Mouse (Mus musculus): ENCODE data around the gene Gnb1l. TPM values are rescaled to one million over a fixed set of nuclear protein-coding genes. Genes with fewer than 3 reads are reported as not detected.

Gene Gnb1l
- polyA plus RNA-seq, 1 experiment, result 6.6 TPM

DNA sequence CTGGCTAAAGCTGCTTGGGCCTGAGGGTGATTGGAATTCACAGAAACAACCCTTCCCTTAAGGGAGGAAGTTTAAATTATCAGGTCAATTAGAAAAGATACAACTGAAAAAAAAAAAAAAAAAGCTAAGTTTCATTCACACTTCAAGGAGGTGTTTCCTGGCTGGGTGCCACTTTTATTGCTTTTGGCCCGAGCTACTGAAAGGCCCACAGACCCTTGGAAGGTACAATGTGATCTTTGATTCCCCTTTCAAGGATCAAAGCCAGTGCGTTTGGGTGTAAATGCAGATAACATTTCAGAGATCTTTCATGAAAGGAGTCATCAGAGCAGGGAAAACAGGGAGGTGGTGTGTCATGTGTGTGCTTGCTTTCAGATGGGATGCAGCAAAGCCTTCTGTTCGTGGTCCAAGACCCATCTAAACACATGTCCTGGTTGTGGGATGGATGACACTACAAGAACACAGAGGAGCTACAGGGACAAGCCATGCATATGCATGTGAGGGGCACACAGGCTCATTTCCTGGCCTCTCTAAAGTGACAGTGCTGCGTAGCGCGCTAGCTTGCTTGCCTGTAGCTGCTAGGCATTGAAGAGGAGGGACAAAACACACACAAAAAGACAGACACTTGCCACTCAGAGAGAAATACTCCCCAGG is 523 bp upstream of the Gnb1l start:
- no peaks in the 10 kb centered on the region for H3K36me3 ChIP-seq (ENCODE audit: control insufficient read depth, insufficient read depth)

DNA sequence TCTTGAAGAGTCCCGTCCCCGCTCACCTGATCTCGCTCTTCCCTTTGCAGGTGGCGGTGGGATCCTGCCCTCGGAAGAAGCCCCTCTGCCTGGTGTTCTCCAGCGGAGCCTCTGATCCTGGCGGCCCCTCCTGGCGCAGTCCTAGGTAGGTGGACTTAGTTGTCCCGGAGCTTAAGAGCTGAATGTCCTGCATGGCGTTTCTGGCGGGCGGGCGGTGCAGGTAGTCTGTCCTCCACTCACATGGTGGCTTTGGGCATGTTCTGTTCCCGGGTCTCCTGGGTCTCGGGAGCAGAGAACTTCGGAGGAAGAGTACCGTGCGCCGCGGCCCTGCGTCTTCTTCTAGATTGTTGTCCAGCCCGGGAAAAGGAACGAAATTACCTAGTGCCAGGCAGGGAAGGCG is 483 bp downstream of the Gnb1l start:
- H3K27me3 ChIP-seq (ENCODE audit: control insufficient read depth, insufficient read depth, insufficient read length), result no peaks in the 10 kb centered on the region
- peak overlapping the region; percentile 89 for H3K4me3 ChIP-seq
- no peaks in the 10 kb centered on the region for H3K36me3 ChIP-seq (ENCODE audit: control insufficient read depth, insufficient read depth)
- peaks cover 4% of the 10 kb centered on the region for H3K79me2 ChIP-seq (ENCODE audit: control insufficient read depth, insufficient read depth)
- H3ac ChIP-seq (ENCODE audit: control insufficient read depth, insufficient read length), result peak overlapping the region; percentile 76
- H3K4me2 ChIP-seq (ENCODE audit: low read depth), result peak overlapping the region; percentile 85
- TF ChIP-seq MYOG (IDR thresholded peaks at IDR 0.05; ENCODE audit: control insufficient read depth in 1 of 3, insufficient read depth in 1 of 3, insufficient read length in 2 of 3, low read depth in 2 of 3) (no peak), MAX (IDR thresholded peaks at IDR 0.05; ENCODE audit: low read depth) (no peak), POLR2AphosphoS2 (IDR thresholded peaks at IDR 0.05; ENCODE audit: insufficient read length, low read depth) (no peak), USF1 (IDR thresholded peaks at IDR 0.05; ENCODE audit: low read depth) (no peak), SRF (IDR thresholded peaks at IDR 0.05; ENCODE audit: control insufficient read depth, insufficient read length, low read depth) (no peak), CEBPB (IDR thresholded peaks at IDR 0.05; ENCODE audit: insufficient read depth, poor library complexity, severe bottlenecking) (no peak), TCF12 (IDR thresholded peaks at IDR 0.05; ENCODE audit: insufficient read depth, poor library complexity, severe bottlenecking) (no peak), POLR2A (IDR thresholded peaks at IDR 0.05; ENCODE audit: insufficient read length, low read depth) (no peak), REST (IDR thresholded peaks at IDR 0.05; ENCODE audit: insufficient read depth, insufficient read length) (no peak), E2F4 (IDR thresholded peaks at IDR 0.05; ENCODE audit: insufficient read depth) (no peak), TCF3 (IDR thresholded peaks at IDR 0.05; ENCODE audit: insufficient read length, low read depth) (no peak), MYOD1 (IDR thresholded peaks at IDR 0.05; ENCODE audit: control insufficient read depth in 1 of 3, insufficient read length in 2 of 3, low read depth in 2 of 3) (no peak)

More for the DNA sequence above, 523 bp upstream of the Gnb1l start:
- no peaks in the 10 kb centered on the region for H3K27me3 ChIP-seq (ENCODE audit: control insufficient read depth, insufficient read depth, insufficient read length)
- H3ac ChIP-seq (ENCODE audit: control insufficient read depth, insufficient read length), result peak overlapping the region; percentile 76
- H3K79me2 ChIP-seq (ENCODE audit: control insufficient read depth, insufficient read depth), result peaks cover 4% of the 10 kb centered on the region
- H3K4me2 ChIP-seq (ENCODE audit: low read depth), result peak overlapping the region; percentile 89
- TF ChIP-seq TCF12 (IDR thresholded peaks at IDR 0.05; ENCODE audit: insufficient read depth, poor library complexity, severe bottlenecking), result no peak
- no peak for TF ChIP-seq MYOD1 (IDR thresholded peaks at IDR 0.05; ENCODE audit: control insufficient read depth in 1 of 3, insufficient read length in 2 of 3, low read depth in 2 of 3)
- TF ChIP-seq POLR2AphosphoS2 (IDR thresholded peaks at IDR 0.05; ENCODE audit: insufficient read length, low read depth), result no peak
- no peak for TF ChIP-seq REST (IDR thresholded peaks at IDR 0.05; ENCODE audit: insufficient read depth, insufficient read length)
- no peak for TF ChIP-seq CEBPB (IDR thresholded peaks at IDR 0.05; ENCODE audit: insufficient read depth, poor library complexity, severe bottlenecking)
- TF ChIP-seq USF1 (IDR thresholded peaks at IDR 0.05; ENCODE audit: low read depth), result no peak
- TF ChIP-seq E2F4 (IDR thresholded peaks at IDR 0.05; ENCODE audit: insufficient read depth), result no peak
- no peak for TF ChIP-seq MYOG (IDR thresholded peaks at IDR 0.05; ENCODE audit: control insufficient read depth in 1 of 3, insufficient read depth in 1 of 3, insufficient read length in 2 of 3, low read depth in 2 of 3)
- TF ChIP-seq POLR2A (IDR thresholded peaks at IDR 0.05; ENCODE audit: insufficient read length, low read depth), result no peak
- peak overlapping the region; percentile 89 for H3K4me3 ChIP-seq

DNA sequence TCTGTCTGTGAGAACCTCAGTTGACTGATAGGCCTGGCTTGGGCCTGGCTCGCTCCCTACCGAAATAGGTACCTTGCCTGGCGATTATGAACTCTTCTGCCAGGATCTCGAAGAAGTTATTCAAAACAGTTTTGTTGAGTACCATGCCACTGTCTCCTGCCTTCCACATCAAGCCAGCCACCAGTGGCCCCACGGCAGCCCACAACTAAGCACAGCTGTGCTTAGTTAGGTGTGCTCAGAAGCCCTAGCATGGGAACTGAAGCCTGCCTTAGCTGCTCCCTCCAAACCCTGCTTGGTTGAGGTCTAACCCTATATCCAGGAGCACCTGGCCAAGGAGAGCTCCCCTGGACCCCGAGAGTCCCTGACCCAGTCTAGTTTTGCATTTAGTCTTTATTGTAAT is 3.0 kb downstream of the Gnb1l start:
- Histone ChIP-seq H3K4me3 (no peak overlapping the region), H3K4me2 (ENCODE audit: low read depth) (no peak overlapping the region), H3K36me3 (ENCODE audit: control insufficient read depth, insufficient read depth) (no peaks in the 10 kb centered on the region), H3K27me3 (ENCODE audit: control insufficient read depth, insufficient read depth, insufficient read length) (no peaks in the 10 kb centered on the region), H3ac (ENCODE audit: control insufficient read depth, insufficient read length) (no peak overlapping the region), H3K79me2 (ENCODE audit: control insufficient read depth, insufficient read depth) (peaks cover 4% of the 10 kb centered on the region)
- TF ChIP-seq POLR2A (IDR thresholded peaks at IDR 0.05; ENCODE audit: insufficient read length, low read depth), result no peak
- no peak for TF ChIP-seq TCF12 (IDR thresholded peaks at IDR 0.05; ENCODE audit: insufficient read depth, poor library complexity, severe bottlenecking)
- TF ChIP-seq SRF (IDR thresholded peaks at IDR 0.05; ENCODE audit: control insufficient read depth, insufficient read length, low read depth), result no peak
- no peak for TF ChIP-seq CEBPB (IDR thresholded peaks at IDR 0.05; ENCODE audit: insufficient read depth, poor library complexity, severe bottlenecking)
- no peak for TF ChIP-seq MYOD1 (IDR thresholded peaks at IDR 0.05; ENCODE audit: control insufficient read depth in 1 of 3, insufficient read length in 2 of 3, low read depth in 2 of 3)
- TF ChIP-seq TCF3 (IDR thresholded peaks at IDR 0.05; ENCODE audit: insufficient read length, low read depth), result no peak
- no peak for TF ChIP-seq MYOG (IDR thresholded peaks at IDR 0.05; ENCODE audit: control insufficient read depth in 1 of 3, insufficient read depth in 1 of 3, insufficient read length in 2 of 3, low read depth in 2 of 3)
- TF ChIP-seq POLR2AphosphoS2 (IDR thresholded peaks at IDR 0.05; ENCODE audit: insufficient read length, low read depth), result no peak
- no peak for TF ChIP-seq MAX (IDR thresholded peaks at IDR 0.05; ENCODE audit: low read depth)
- TF ChIP-seq REST (IDR thresholded peaks at IDR 0.05; ENCODE audit: insufficient read depth, insufficient read length), result no peak

DNA sequence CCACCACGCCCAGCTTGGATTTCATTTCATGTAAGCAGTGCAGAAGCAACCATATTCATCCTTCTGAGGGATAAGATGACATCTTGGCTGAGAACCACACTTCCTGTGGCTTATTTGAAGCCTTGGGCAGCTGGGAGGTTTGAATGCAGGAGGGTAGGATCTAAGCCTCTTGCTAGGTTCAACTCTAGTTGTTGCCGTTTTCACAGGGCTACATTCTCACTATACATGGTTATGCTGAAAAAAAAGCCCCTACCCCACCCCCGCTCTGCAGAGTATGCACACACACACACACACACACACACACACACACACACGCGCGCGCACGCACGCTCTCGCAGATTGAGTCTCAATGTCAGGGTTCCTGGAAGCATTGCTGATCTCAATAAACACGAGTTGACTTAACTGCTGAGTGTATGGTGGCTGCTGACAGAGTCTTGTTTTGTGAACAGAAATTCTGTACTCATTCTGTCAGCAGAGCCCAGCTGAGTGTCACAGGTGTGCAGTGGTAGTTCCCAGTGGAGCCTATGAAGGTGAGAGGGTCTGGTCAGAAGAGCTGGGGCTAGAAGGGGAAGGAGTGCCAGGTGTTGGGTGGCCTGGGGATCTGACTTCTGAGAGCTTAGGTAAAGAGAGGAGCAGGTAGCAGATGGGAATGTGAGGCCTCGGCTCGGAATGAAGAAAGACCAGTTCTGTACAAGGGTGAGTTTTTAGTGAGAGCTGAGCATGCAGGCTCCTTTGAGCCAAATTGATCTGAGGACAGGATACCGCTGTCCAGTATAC is 5.2 kb downstream of the Gnb1l start:
- Histone ChIP-seq H3K36me3 (ENCODE audit: control insufficient read depth, insufficient read depth) (no peaks in the 10 kb centered on the region), H3K27me3 (ENCODE audit: control insufficient read depth, insufficient read depth, insufficient read length) (no peaks in the 10 kb centered on the region), H3K79me2 (ENCODE audit: control insufficient read depth, insufficient read depth) (peaks cover 4% of the 10 kb centered on the region), H3K4me2 (ENCODE audit: low read depth) (no peak overlapping the region), H3ac (ENCODE audit: control insufficient read depth, insufficient read length) (no peak overlapping the region), H3K4me3 (no peak overlapping the region)
- TF ChIP-seq E2F4 (IDR thresholded peaks at IDR 0.05; ENCODE audit: insufficient read depth) (no peak), MYOD1 (IDR thresholded peaks at IDR 0.05; ENCODE audit: control insufficient read depth in 1 of 3, insufficient read length in 2 of 3, low read depth in 2 of 3) (no peak), SRF (IDR thresholded peaks at IDR 0.05; ENCODE audit: control insufficient read depth, insufficient read length, low read depth) (no peak), POLR2A (IDR thresholded peaks at IDR 0.05; ENCODE audit: insufficient read length, low read depth) (no peak), POLR2AphosphoS2 (IDR thresholded peaks at IDR 0.05; ENCODE audit: insufficient read length, low read depth) (no peak), MYOG (IDR thresholded peaks at IDR 0.05; ENCODE audit: control insufficient read depth in 1 of 3, insufficient read depth in 1 of 3, insufficient read length in 2 of 3, low read depth in 2 of 3) (no peak), TCF3 (IDR thresholded peaks at IDR 0.05; ENCODE audit: insufficient read length, low read depth) (no peak), MAX (IDR thresholded peaks at IDR 0.05; ENCODE audit: low read depth) (no peak), USF1 (IDR thresholded peaks at IDR 0.05; ENCODE audit: low read depth) (no peak), TCF12 (IDR thresholded peaks at IDR 0.05; ENCODE audit: insufficient read depth, poor library complexity, severe bottlenecking) (no peak)
